Mouse (Mus musculus) CH12.LX (cell line): ENCODE measurements at regions not wholly inside any gene's neighbourhood (a gene's known extent, or its start where the extent isn't known, plus 50 kb on each side); places are given as distances from the start of the nearest gene placed in this dataset.

ENCODE experiments used
- DNase-seq: peaks from one replicate; pipeline ENCODE4 v3.0.0-alpha.2; 2013; ENCODE audit errors: extremely low read depth
- H3K27ac ChIP-seq: 2 replicates; pipeline ENCODE4 v1.5.1; 2012; ENCODE audit warnings: low read depth, mild to moderate bottlenecking, control low read depth, moderate library complexity; ENCODE audit not compliant: insufficient read depth
- H3K27me3 ChIP-seq: replicated peaks from 2 replicates; pipeline ENCODE3; 2012; ENCODE audit warnings: inconsistent platforms
- H3K36me3 ChIP-seq, 2 experiments: replicated peaks in 1 of 2; 2 replicates each; pipeline versions ENCODE3 to v1.6.1; 2012; ENCODE audit warnings: inconsistent platforms in 1 of 2, low read length in 1 of 2, mild to moderate bottlenecking in 1 of 2, mixed read lengths in 1 of 2, moderate library complexity in 1 of 2; ENCODE audit not compliant: control insufficient read depth in 1 of 2, insufficient read depth in 1 of 2
- H3K4me1 ChIP-seq, 2 experiments: 2 replicates each; pipeline ENCODE4 v1.6.1; 2012; ENCODE audit warnings: inconsistent platforms in 1 of 2, moderate library complexity in 1 of 2; ENCODE audit not compliant: insufficient read depth in 2 of 2, control insufficient read depth in 1 of 2
- H3K4me2 ChIP-seq: 2 replicates; pipeline ENCODE4 v1.6.1; 2012; ENCODE audit warnings: low read depth, mild to moderate bottlenecking, control low read depth; ENCODE audit not compliant: poor library complexity, insufficient read depth, severe bottlenecking
- H3K4me3 ChIP-seq, 3 experiments: fragments of 150-350 bp in 1 of 3; sonication (generic) in 1 of 3; replicated peaks in 1 of 3; 2 replicates each; pipeline versions ENCODE3 to v1.5.1; 2011 to 2012; ENCODE audit warnings: low read depth in 2 of 3, low read length in 2 of 3, mild to moderate bottlenecking in 2 of 3, moderate library complexity in 2 of 3, control low read depth in 1 of 3, improper control_type of control experiment in 1 of 3, inconsistent platforms in 1 of 3, mixed read lengths in 1 of 3; ENCODE audit not compliant: poor library complexity in 1 of 3
- H3K79me2 ChIP-seq: replicated peaks from 2 replicates; pipeline ENCODE4 v1.6.1; 2012; ENCODE audit warnings: mild to moderate bottlenecking, moderate library complexity; ENCODE audit not compliant: control insufficient read depth, poor library complexity, insufficient read depth, severe bottlenecking; ENCODE audit errors: extremely low read depth
- H3K9ac ChIP-seq: 2 replicates; pipeline ENCODE4 v1.6.1; 2012; ENCODE audit warnings: low read depth, mild to moderate bottlenecking, control low read depth, moderate library complexity; ENCODE audit not compliant: insufficient read depth
- H3K9me3 ChIP-seq: replicated peaks from 2 replicates; pipeline ENCODE3; 2012; ENCODE audit warnings: low read length, inconsistent platforms, mixed read lengths
- BHLHE40 ChIP-seq: IDR thresholded peaks from 2 replicates; pipeline ENCODE4 v1.6.1; 2011; ENCODE audit warnings: mild to moderate bottlenecking, low read depth, low read length, improper control_type of control experiment
- CHD1 ChIP-seq: IDR thresholded peaks from 2 replicates; pipeline ENCODE4 v1.6.1; 2012; ENCODE audit warnings: low read depth, low read length, improper control_type of control experiment, inconsistent platforms
- CTCF ChIP-seq, 2 experiments: IDR thresholded peaks in 1 of 2; conservative IDR thresholded peaks in 1 of 2; 2 replicates each; pipeline ENCODE4 v1.5.1; 2011 to 2012; ENCODE audit warnings: low read depth in 2 of 2, low read length in 2 of 2, improper control_type of control experiment in 1 of 2, inconsistent platforms in 1 of 2, mild to moderate bottlenecking in 1 of 2, moderate library complexity in 1 of 2
- E2F4 ChIP-seq: IDR thresholded peaks from 2 replicates; pipeline ENCODE4 v1.6.1; 2011; ENCODE audit warnings: low read depth, low read length, improper control_type of control experiment; ENCODE audit not compliant: insufficient replicate concordance
- EP300 ChIP-seq: IDR thresholded peaks from 2 replicates; pipeline ENCODE4 v1.6.1; 2011; ENCODE audit warnings: low read length, improper control_type of control experiment
- ETS1 ChIP-seq: conservative IDR thresholded peaks from 2 replicates; pipeline ENCODE4 v1.6.1; 2012; ENCODE audit warnings: low read depth, mild to moderate bottlenecking, inconsistent platforms, low read length, improper control_type of control experiment, moderate library complexity
- IRF4 ChIP-seq: IDR thresholded peaks from 2 replicates; pipeline ENCODE4 v1.6.1; 2014; ENCODE audit warnings: low read depth, mild to moderate bottlenecking, inconsistent platforms, low read length, improper control_type of control experiment
- JUN ChIP-seq: IDR thresholded peaks from 2 replicates; pipeline ENCODE4 v1.6.1; 2011; ENCODE audit warnings: low read depth, mild to moderate bottlenecking, low read length, improper control_type of control experiment, moderate library complexity; ENCODE audit not compliant: insufficient read depth
- JUND ChIP-seq: conservative IDR thresholded peaks from 2 replicates; pipeline ENCODE4 v1.6.1; 2011; ENCODE audit warnings: low read depth, low read length, improper control_type of control experiment
- KAT2A ChIP-seq: IDR thresholded peaks from 2 replicates; pipeline ENCODE4 v1.6.1; 2012; ENCODE audit warnings: low read length, improper control_type of control experiment, inconsistent platforms; ENCODE audit not compliant: insufficient replicate concordance
- MAFK ChIP-seq: IDR thresholded peaks from 2 replicates; pipeline ENCODE4 v1.6.1; 2011; ENCODE audit warnings: low read length, improper control_type of control experiment; ENCODE audit not compliant: insufficient replicate concordance
- MAX ChIP-seq: IDR thresholded peaks from 2 replicates; pipeline ENCODE4 v1.6.1; 2011; ENCODE audit warnings: low read length, improper control_type of control experiment
- MEF2A ChIP-seq: IDR thresholded peaks from 2 replicates; pipeline ENCODE4 v1.6.1; 2014; ENCODE audit warnings: low read depth, mild to moderate bottlenecking, inconsistent platforms, low read length, improper control_type of control experiment, borderline replicate concordance
- MXI1 ChIP-seq: IDR thresholded peaks from 2 replicates; pipeline ENCODE4 v1.6.1; 2011; ENCODE audit warnings: mild to moderate bottlenecking, low read depth, low read length, improper control_type of control experiment
- MYC ChIP-seq: IDR thresholded peaks from 2 replicates; pipeline ENCODE4 v1.6.1; 2011; ENCODE audit warnings: low read depth, mild to moderate bottlenecking, improper control_type of control experiment, low read length
- NELFE ChIP-seq: IDR thresholded peaks from 2 replicates; pipeline ENCODE4 v1.6.1; 2011; ENCODE audit warnings: low read depth, low read length, improper control_type of control experiment
- POLR2AphosphoS2 ChIP-seq: IDR thresholded peaks from 2 replicates; pipeline ENCODE4 v1.6.1; 2011; ENCODE audit warnings: low read depth, low read length, improper control_type of control experiment
- RCOR1 ChIP-seq: conservative IDR thresholded peaks from 2 replicates; pipeline ENCODE4 v1.6.1; 2012; ENCODE audit warnings: low read depth, mild to moderate bottlenecking, inconsistent platforms, low read length, improper control_type of control experiment
- SIN3A ChIP-seq: IDR thresholded peaks from 2 replicates; pipeline ENCODE4 v1.6.1; 2012; ENCODE audit warnings: low read length, improper control_type of control experiment, inconsistent platforms
- TBP ChIP-seq: conservative IDR thresholded peaks from 2 replicates; pipeline ENCODE4 v1.6.1; 2011; ENCODE audit warnings: low read depth, low read length, improper control_type of control experiment
- UBTF ChIP-seq: IDR thresholded peaks from 2 replicates; pipeline ENCODE4 v1.6.1; 2012; ENCODE audit warnings: low read depth, mild to moderate bottlenecking, inconsistent platforms, low read length, improper control_type of control experiment, moderate library complexity
- ZC3H11A ChIP-seq: IDR thresholded peaks from 2 replicates; pipeline ENCODE4 v1.6.1; 2012; ENCODE audit warnings: low read depth, mild to moderate bottlenecking, inconsistent platforms, low read length, improper control_type of control experiment
- ZMIZ1 ChIP-seq: IDR thresholded peaks from 2 replicates; pipeline ENCODE4 v1.6.1; 2012; ENCODE audit warnings: low read depth, mild to moderate bottlenecking, inconsistent platforms, low read length, improper control_type of control experiment
- ZNF384 ChIP-seq: IDR thresholded peaks from 2 replicates; pipeline ENCODE4 v1.6.1; 2012; ENCODE audit warnings: low read depth, low read length, improper control_type of control experiment, inconsistent platforms
- dilution Hi-C: fragments of 300-500 bp; cut with MboI; formaldehyde crosslinking; loops from 2 replicates; pipeline ENCODE4 v1.14.3; 2020; ENCODE audit warnings: low sequenced_read_pairs; ENCODE audit not compliant: extremely low pct_unique_long_range_greater_than_20kb, extremely low pct_ligation_motif_present
- in situ Hi-C: fragments of 300-500 bp; cut with MboI; formaldehyde crosslinking; loops from 3 replicates; pipeline ENCODE4 v1.14.3; 2019; ENCODE audit warnings: low sequenced_read_pairs, low pct_ligation_motif_present, low pct_unique_long_range_greater_than_20kb, mixed read lengths

- dilution Hi-C loops (no loop called here), in situ Hi-C loops (no loop called here)
- Histone ChIP-seq H3K9ac (no peak overlapping the region), H3K27ac (no peak overlapping the region), H3K36me3 (no peaks in the 10 kb centered on the region), H3K4me1 (peaks cover 0 to 7% of the 10 kb centered on the region in 2 experiments; a peak in 1 of 4 replicates), H3K4me2 (no peak overlapping the region), H3K79me2 (no peaks in the 10 kb centered on the region), H3K9me3 (no peaks in the 10 kb centered on the region), H3K27me3 (no peaks in the 10 kb centered on the region), H3K4me3 (no peak overlapping the region)
- DNase-seq = no peak
- no peak for TF ChIP-seq MYC
- no peak for TF ChIP-seq ZC3H11A
- TF ChIP-seq ZMIZ1 = no peak
- TF ChIP-seq MXI1 = no peak
- no peak for TF ChIP-seq JUND
- TF ChIP-seq EP300 = no peak
- no peak for TF ChIP-seq IRF4
- TF ChIP-seq MAX = no peak
- TF ChIP-seq TBP = no peak
Observed at GRCm38 (mm10) chrX:11463955-11464511, 136.4 kb downstream of the H2al1j start.

- peaks cover 0 to 7% of the 10 kb centered on the region in 2 experiments; a peak in 1 of 4 replicates for H3K4me1 ChIP-seq
- dilution Hi-C loops = no loop called here
- no peaks in the 10 kb centered on the region for H3K36me3 ChIP-seq
- H3K27ac ChIP-seq = no peak overlapping the region
- no peak overlapping the region for H3K4me2 ChIP-seq
- DNase-seq = peak; percentile 9
- in situ Hi-C loops = no loop called here
- H3K9me3 ChIP-seq = no peaks in the 10 kb centered on the region
- H3K79me2 ChIP-seq = no peaks in the 10 kb centered on the region
- no peaks in the 10 kb centered on the region for H3K27me3 ChIP-seq
- H3K4me3 ChIP-seq = no peak overlapping the region
- no peak overlapping the region for H3K9ac ChIP-seq
- TF ChIP-seq CTCF (conservative IDR thresholded peaks at IDR 0.05 in 1 of 2, IDR thresholded peaks at IDR 0.05 in 1 of 2; ENCODE audit: low read depth in 2 of 2, low read length in 2 of 2) (no peak), EP300 (no peak), POLR2AphosphoS2 (no peak), MEF2A (no peak)
Observed at GRCm38 (mm10) chrX:11466191-11466590, 138.6 kb downstream of the H2al1j start.

- no peak for DNase-seq
- no peak overlapping the region for H3K4me3 ChIP-seq
- no peak overlapping the region for H3K9ac ChIP-seq
- no peak overlapping the region for H3K4me2 ChIP-seq
- no peaks in the 10 kb centered on the region for H3K9me3 ChIP-seq
- H3K27me3 ChIP-seq = no peaks in the 10 kb centered on the region
- H3K27ac ChIP-seq = no peak overlapping the region
- no peak for TF ChIP-seq NELFE
- no peak for TF ChIP-seq E2F4
- TF ChIP-seq BHLHE40 = no peak
- TF ChIP-seq SIN3A = no peak
- TF ChIP-seq MAFK = no peak
- TF ChIP-seq CHD1 = no peak
- no peak for TF ChIP-seq MAX
- TF ChIP-seq UBTF = no peak
- TF ChIP-seq ZNF384 = no peak
- no peak for TF ChIP-seq ETS1
- TF ChIP-seq RCOR1 = no peak
- TF ChIP-seq JUN = no peak
- TF ChIP-seq JUND = no peak
- TF ChIP-seq IRF4 = no peak
- no peak for TF ChIP-seq KAT2A
- no peaks in the 10 kb centered on the region for H3K79me2 ChIP-seq
- peaks cover 0 to 7% of the 10 kb centered on the region in 2 experiments; a peak in 1 of 4 replicates for H3K4me1 ChIP-seq
- no peaks in the 10 kb centered on the region for H3K36me3 ChIP-seq
- dilution Hi-C loops (no loop called here), in situ Hi-C loops (no loop called here)
Observed at GRCm38 (mm10) chrX:11479696-11480339, 152.2 kb downstream of the H2al1j start.
